Mouse (Mus musculus) forebrain, embryonic 11.5 days (tissue): ENCODE data around the gene Whamm. TPM values are rescaled to one million over a fixed set of nuclear protein-coding genes. Genes with fewer than 3 reads are reported as not detected.

Source experiments
- microRNA counts: library from miRNA; unstranded; fragments of <30 nt; microRNA quantifications from one replicate; lab custom pipeline; 2015
- polyA plus RNA-seq: library from polyadenylated mRNA; unstranded; fragments of >200 nt; fragmentation: Nextera tagmentation; extraction: Ambion mirVana; gene quantifications from 2 replicates; pipeline ENCODE4 v1.2.1, GENCODE M21; 2014

The Whamm gene
- polyA plus RNA-seq, 1 experiment from 2014 or later: 5.3 TPM

MicroRNA genes within 50 kb of the gene (microRNA counts, 519-probe panel; counts per million panel counts)
- 31.2 counts per million for microRNA mmu-miR-1839-3p (lab: Ali Mortazavi, UCI)
- 3,275 counts per million, percentile 15 among the panel's probes with 10 or more counts for microRNA mmu-miR-1839-5p (lab: Ali Mortazavi, UCI)

Other genes starting within 250 kb of the Whamm start
- 1,077 and 1,117 TPM in 2 replicates for gene Rps17, start 226.0 kb upstream of the Whamm start, polyA plus RNA-seq
- 1.1 and 2.4 TPM in 2 replicates for gene Cpeb1, start 115.8 kb upstream of the Whamm start, polyA plus RNA-seq
- 26.1 and 27.3 TPM in 2 replicates for gene Ap3b2, start 77.3 kb upstream of the Whamm start, polyA plus RNA-seq
- not detected in 2 replicates for gene BC048679, start 73.0 kb upstream of the Whamm start, polyA plus RNA-seq
- 0.15 and 0.25 TPM in 2 replicates for gene Fsd2, start 4.3 kb upstream of the Whamm start, polyA plus RNA-seq
- 29.7 and 30.1 TPM in 2 replicates for gene Homer2, start 136.3 kb downstream of the Whamm start, polyA plus RNA-seq
- 117 and 130 TPM in 2 replicates for gene Ramac, start 191.7 kb downstream of the Whamm start, polyA plus RNA-seq
- gene 3110040N11Rik, start 218.2 kb downstream of the Whamm start, polyA plus RNA-seq: 31.9 and 41.2 TPM in 2 replicates